Mouse (Mus musculus) liver, embryonic 12.5 days (tissue): ENCODE results near the gene Gtsf1l. TPM values are rescaled to one million over a fixed set of nuclear protein-coding genes. Genes with fewer than 3 reads are reported as not detected.
"Not testable (repeated sequence)": the region's sequence is repeated elsewhere in the genome, so short reads cannot be mapped to it uniquely, and the experiment has no call there.

Experiments
- ATAC-seq: fragments of 200-750 bp; cut with Nextera tagmentation; 2 replicates; pipeline ENCODE4 v1.8.0; 2017; ENCODE audit warnings: moderate number of reproducible peaks, mild to moderate bottlenecking, moderate library complexity
- H3K27ac ChIP-seq: fragments of 300-500 bp; sonication (generic); 2 replicates; pipeline ENCODE4 v1.5.1; 2016; ENCODE audit warnings: mild to moderate bottlenecking
- H3K27me3 ChIP-seq: fragments of 300-500 bp; sonication (generic); replicated peaks from 2 replicates; pipeline ENCODE4 v1.6.1; 2016; ENCODE audit warnings: mild to moderate bottlenecking, moderate library complexity
- H3K36me3 ChIP-seq: fragments of 300-500 bp; sonication (generic); 2 replicates; pipeline ENCODE4 v1.6.1; 2016; ENCODE audit warnings: mild to moderate bottlenecking, moderate library complexity
- H3K4me1 ChIP-seq: fragments of 300-500 bp; sonication (generic); 2 replicates; pipeline ENCODE4 v1.6.1; 2016
- H3K4me2 ChIP-seq: fragments of 300-500 bp; sonication (generic); 2 replicates; pipeline ENCODE4 v1.6.1; 2016; ENCODE audit warnings: mild to moderate bottlenecking, moderate library complexity
- H3K4me3 ChIP-seq: fragments of 300-500 bp; sonication (generic); 2 replicates; pipeline ENCODE4 v1.5.1; 2016; ENCODE audit warnings: mild to moderate bottlenecking, moderate library complexity
- H3K9ac ChIP-seq: fragments of 300-500 bp; sonication (generic); 2 replicates; pipeline ENCODE4 v1.6.1; 2016; ENCODE audit warnings: mild to moderate bottlenecking, moderate library complexity
- H3K9me3 ChIP-seq: fragments of 300-500 bp; sonication (generic); replicated peaks from 2 replicates; pipeline ENCODE4 v1.6.1; 2016; ENCODE audit warnings: mild to moderate bottlenecking, moderate library complexity
- WGBS: fragments of 180-500 bp; shearing (Covaris S2); methylation state at CpG from one replicate; pipeline ENCODE4 v1.1.7; 2016; ENCODE audit not compliant: insufficient replicate concordance; 5-methylcytosine and 5-hydroxymethylcytosine counted together
- polyA plus RNA-seq: library from polyadenylated mRNA; unstranded; fragments of >200 nt; fragmentation: Nextera tagmentation; extraction: Ambion mirVana; gene quantifications from 2 replicates; pipeline ENCODE4 v1.2.1, GENCODE M21; 2016

The Gtsf1l gene
- polyA plus RNA-seq, 1 experiment from 2014 or later = not detected

GRCm38 (mm10) chr2:163061203-163062118 is 26.2 kb downstream of the Gtsf1l start:
- WGBS = 50% methylated on average over 8 of the region's 8 CpGs
- Histone ChIP-seq H3K9me3 (no peaks in the 10 kb centered on the region), H3K36me3 (peaks cover 85% of the 10 kb centered on the region), H3K27ac (0 out of 2 replicates have a peak overlapping the region, but pooled peaks have one; percentile 28), H3K4me3 (no peak overlapping the region), H3K27me3 (no peaks in the 10 kb centered on the region), H3K4me2 (no peak overlapping the region), H3K4me1 (peaks cover 41% of the 10 kb centered on the region), H3K9ac (no peak overlapping the region)
- ATAC-seq = no peak

GRCm38 (mm10) chr2:163060630-163061029 is 27.0 kb downstream of the Gtsf1l start:
- no peak for ATAC-seq
- whole genome bisulfite sequencing = 46% methylated on average over 6 of the region's 6 CpGs

GRCm38 (mm10) chr2:163058981-163059380 is 28.7 kb downstream of the Gtsf1l start:
- WGBS = 73% methylated on average over 7 of the region's 7 CpGs
- Histone ChIP-seq H3K36me3 (peaks cover 60% of the 10 kb centered on the region), H3K4me2 (peak overlapping the region; percentile 12), H3K4me1 (peaks cover 57% of the 10 kb centered on the region)
- not testable (repeated sequence) for H3K27ac ChIP-seq, H3K9me3 ChIP-seq, H3K4me3 ChIP-seq, H3K9ac ChIP-seq, H3K27me3 ChIP-seq, ATAC-seq

More at GRCm38 (mm10) chr2:163060630-163061029, 27.0 kb downstream of the Gtsf1l start:
- Histone ChIP-seq H3K4me2 (no peak overlapping the region), H3K27ac (peak overlapping the region; percentile 33; the same call in 1 of the 2 replicates), H3K36me3 (peaks cover 77% of the 10 kb centered on the region), H3K4me1 (peaks cover 49% of the 10 kb centered on the region), H3K4me3 (no peak overlapping the region), H3K27me3 (no peaks in the 10 kb centered on the region), H3K9me3 (no peaks in the 10 kb centered on the region), H3K9ac (no peak overlapping the region)

- H3K4me3 ChIP-seq = peak overlapping the region; percentile 81
- H3K4me1 ChIP-seq = peaks cover 65% of the 10 kb centered on the region
- H3K27me3 ChIP-seq = no peaks in the 10 kb centered on the region
- peaks cover 36% of the 10 kb centered on the region for H3K36me3 ChIP-seq
- no peak overlapping the region for H3K27ac ChIP-seq
- no peaks in the 10 kb centered on the region for H3K9me3 ChIP-seq
- H3K4me2 ChIP-seq = peak overlapping the region; percentile 94
- no peak for ATAC-seq
- H3K9ac ChIP-seq = peak overlapping the region; percentile 91; the same call in 1 of the 2 replicates
- WGBS = 83% methylated on average over 9 of the region's 9 CpGs
These were observed 31.1 kb downstream of the Gtsf1l start for GRCm38 (mm10) chr2:163056584-163056983.

GRCm38 (mm10) chr2:163055715-163056114 is 31.9 kb downstream of the Gtsf1l start:
- Histone ChIP-seq H3K4me2 (peak overlapping the region; percentile 94), H3K27ac (peak overlapping the region; percentile 90; the same call in 1 of the 2 replicates), H3K9ac (peak overlapping the region; percentile 91), H3K9me3 (no peaks in the 10 kb centered on the region), H3K27me3 (no peaks in the 10 kb centered on the region), H3K4me3 (peak overlapping the region; percentile 81), H3K36me3 (peaks cover 28% of the 10 kb centered on the region), H3K4me1 (peaks cover 57% of the 10 kb centered on the region)
- 22% methylated on average over 5 of the region's 5 CpGs for WGBS
- ATAC-seq = no peak

- Histone ChIP-seq H3K9ac (peak overlapping the region; percentile 91), H3K36me3 (peaks cover 25% of the 10 kb centered on the region), H3K4me1 (peaks cover 51% of the 10 kb centered on the region), H3K4me3 (peak overlapping the region; percentile 81), H3K27ac (peak overlapping the region; percentile 90), H3K4me2 (peak overlapping the region; percentile 94), H3K9me3 (no peaks in the 10 kb centered on the region), H3K27me3 (no peaks in the 10 kb centered on the region)
- ATAC-seq = peak; percentile 55
- under 1% methylated on average over 36 of the region's 38 CpGs for WGBS
These were observed 32.7 kb downstream of the Gtsf1l start for GRCm38 (mm10) chr2:163054891-163055494.

GRCm38 (mm10) chr2:163054335-163054840 is 33.3 kb downstream of the Gtsf1l start, which contains the start of gene Mybl2:
TSS of gene Mybl2 (plus strand) at chr2:163054687.
- peak within 1 kb of the TSS; percentile 90 for H3K27ac ChIP-seq
- ATAC-seq = peak; percentile 97
- H3K4me3 ChIP-seq = peak within 1 kb of the TSS; percentile 81
- H3K27me3 ChIP-seq = no peaks in the 10 kb centered on the region
- H3K4me1 ChIP-seq = peaks cover 45% of the 10 kb centered on the region
- H3K36me3 ChIP-seq = peaks cover 19% of the 10 kb centered on the region
- WGBS = under 1% methylated on average over 48 of the region's 48 CpGs
- H3K9ac ChIP-seq = peak within 1 kb of the TSS; percentile 91
- H3K4me2 ChIP-seq = peak within 1 kb of the TSS; percentile 94
- H3K9me3 ChIP-seq = no peaks in the 10 kb centered on the region

- no peak for ATAC-seq
- 71% methylated on average over 4 of the region's 4 CpGs for WGBS
- Histone ChIP-seq H3K9ac (no peak overlapping the region), H3K27me3 (no peaks in the 10 kb centered on the region), H3K9me3 (no peaks in the 10 kb centered on the region), H3K4me3 (no peak overlapping the region), H3K4me2 (no peak overlapping the region), H3K36me3 (peaks cover 12% of the 10 kb centered on the region; the same call in 1 of the 2 replicates), H3K4me1 (peaks cover 33% of the 10 kb centered on the region), H3K27ac (no peak overlapping the region)
These were observed 34.8 kb downstream of the Gtsf1l start for GRCm38 (mm10) chr2:163052826-163053225.

GRCm38 (mm10) chr2:163052101-163052500 is 35.6 kb downstream of the Gtsf1l start:
- peaks cover 16% of the 10 kb centered on the region for H3K36me3 ChIP-seq
- ATAC-seq = no peak
- no peaks in the 10 kb centered on the region for H3K9me3 ChIP-seq
- H3K4me1 ChIP-seq = peaks cover 31% of the 10 kb centered on the region
- no peak overlapping the region for H3K4me3 ChIP-seq
- no peaks in the 10 kb centered on the region for H3K27me3 ChIP-seq
- no peak overlapping the region for H3K27ac ChIP-seq
- no peak overlapping the region for H3K9ac ChIP-seq
- no peak overlapping the region for H3K4me2 ChIP-seq
- WGBS = 47% methylated on average over 4 of the region's 4 CpGs

GRCm38 (mm10) chr2:163051691-163052090 is 36.0 kb downstream of the Gtsf1l start:
- H3K9ac ChIP-seq = no peak overlapping the region
- no peaks in the 10 kb centered on the region for H3K9me3 ChIP-seq
- no peaks in the 10 kb centered on the region for H3K27me3 ChIP-seq
- no peak overlapping the region for H3K27ac ChIP-seq
- H3K4me3 ChIP-seq = no peak overlapping the region
- H3K36me3 ChIP-seq = peaks cover 17% of the 10 kb centered on the region
- 65% methylated on average over 1 of the region's 1 CpGs for WGBS
- ATAC-seq = no peak
- no peak overlapping the region for H3K4me2 ChIP-seq
- peaks cover 27% of the 10 kb centered on the region for H3K4me1 ChIP-seq

GRCm38 (mm10) chr2:163049116-163049515 is 38.5 kb downstream of the Gtsf1l start:
- Histone ChIP-seq H3K4me1 (peaks cover 10% of the 10 kb centered on the region), H3K4me3 (no peak overlapping the region), H3K27me3 (no peaks in the 10 kb centered on the region), H3K4me2 (no peak overlapping the region), H3K9ac (no peak overlapping the region), H3K36me3 (peaks cover 36% of the 10 kb centered on the region), H3K9me3 (no peaks in the 10 kb centered on the region), H3K27ac (no peak overlapping the region)
- 71% methylated on average over 2 of the region's 2 CpGs for WGBS
- ATAC-seq = no peak

- WGBS = 3% methylated on average over 10 of the region's 10 CpGs
- ATAC-seq = peak; percentile 67
- H3K4me2 ChIP-seq = peak overlapping the region; percentile 50
- H3K4me1 ChIP-seq = 0 out of 2 replicates have a peak, but pooled peaks cover 2% of the 10 kb centered on the region
- no peak overlapping the region for H3K4me3 ChIP-seq
- no peaks in the 10 kb centered on the region for H3K9me3 ChIP-seq
- no peaks in the 10 kb centered on the region for H3K27me3 ChIP-seq
- H3K36me3 ChIP-seq = peaks cover 46% of the 10 kb centered on the region
- H3K9ac ChIP-seq = no peak overlapping the region
- no peak overlapping the region for H3K27ac ChIP-seq
These were observed 39.5 kb downstream of the Gtsf1l start for GRCm38 (mm10) chr2:163048125-163048524.
